ENCODE assay signal across 23 mouse cellular contexts in the genomic region with DNA sequence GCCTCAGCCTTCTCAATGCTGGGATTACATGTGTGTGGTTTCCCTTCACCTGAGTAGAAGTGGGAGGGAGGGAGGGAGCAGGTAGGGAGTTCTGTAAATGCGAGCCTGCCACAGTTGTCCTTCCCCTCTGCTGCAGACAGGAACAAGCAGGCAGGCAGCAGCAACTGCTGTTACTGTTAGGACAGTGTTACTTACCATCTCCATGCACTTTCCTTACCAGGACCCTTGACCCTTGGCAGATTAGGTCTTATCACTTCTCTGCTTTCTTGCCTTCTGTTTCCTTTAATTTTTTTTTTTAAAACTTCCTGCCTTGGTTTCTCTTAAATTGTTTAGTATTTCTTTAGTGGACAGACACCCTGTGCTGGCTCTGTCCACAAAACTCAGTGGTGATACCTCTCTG. TPM values are rescaled to one million over a fixed set of nuclear protein-coding genes. Genes with fewer than 3 reads are reported as not detected.
A peak's percentile ranks its signal among the peaks of the same experiment; 100 is the strongest.
DNase-seq lines count a peak whose midpoint lies in the region; ATAC-seq and TF ChIP-seq lines count a peak whose summit lies in the region.
"Had no signal": no experiment of that assay in that cellular context is flagged by ENCODE, and none has a peak within 500 bp of the region (broad histone marks: within the 10 kb centered on the region; RNA-seq: fewer than 3 reads in every experiment).

No protein-coding gene starts in this region.

- peak overlapping the region; percentile 51 for H3K27ac ChIP-seq in forebrain, embryonic 10.5 days
- H3K27ac ChIP-seq in forebrain, postnatal 0 days (ENCODE audit: low read depth, low read length): no peak overlapping the region
- peak overlapping the region; percentile 97 for H3K27ac ChIP-seq in liver, embryonic 12.5 days
- H3K27ac ChIP-seq: forebrain, embryonic 15.5 days; hindbrain, postnatal 0 days; limb, embryonic 15.5 days had no signal

- H3K4me1 ChIP-seq in forebrain, embryonic 10.5 days: peaks cover 13% of the 10 kb centered on the region; the same call in 1 of the 2 replicates
- H3K4me1 ChIP-seq in forebrain, postnatal 0 days (ENCODE audit: insufficient read depth): no peaks in the 10 kb centered on the region
- peaks cover 85% of the 10 kb centered on the region for H3K4me1 ChIP-seq in megakaryocyte, embryonic 14.5 days
- peaks cover 78% of the 10 kb centered on the region for H3K4me1 ChIP-seq in liver, embryonic 12.5 days
- H3K4me1 ChIP-seq: forebrain, embryonic 15.5 days; limb, embryonic 15.5 days had no signal

- no peak for TF ChIP-seq CTCF in forebrain, postnatal 0 days (IDR thresholded peaks at IDR 0.05; ENCODE audit: low read depth)

- no peak overlapping the region for H3K4me2 ChIP-seq in forebrain, postnatal 0 days (ENCODE audit: low read depth)
- peak overlapping the region; percentile 71 for H3K4me2 ChIP-seq in liver, embryonic 12.5 days
- H3K4me2 ChIP-seq: forebrain, embryonic 15.5 days; limb, embryonic 15.5 days had no signal

- 48% methylated on average over 1 of the region's 1 CpGs for WGBS in forebrain, embryonic 10.5 days
- WGBS in forebrain, postnatal 0 days: 80% methylated on average over 1 of the region's 1 CpGs
- WGBS in liver, embryonic 12.5 days (ENCODE audit: insufficient replicate concordance): 25% methylated on average over 1 of the region's 1 CpGs

- ATAC-seq in forebrain, postnatal 0 days: no peak
- ATAC-seq in megakaryocyte, adult 5-6 weeks (ENCODE audit: poor library complexity, severe bottlenecking): no peak
- peak; percentile 42; the same call in 1 of the 2 replicates for ATAC-seq in liver, embryonic 12.5 days
- ATAC-seq: CD4-positive, CD25-positive, alpha-beta regulatory T cell, adult 4 months; forebrain, embryonic 15.5 days; hindbrain, postnatal 0 days had no signal

- DNase-seq in forebrain, embryonic 10.5 days (ENCODE audit: extremely low spot score, low spot score): no peak
- no peak for DNase-seq in forebrain, postnatal 0 days
- DNase-seq in kidney, postnatal 4 days: no peak
- DNase-seq in lung, adult 18-20 months: no peak
- DNase-seq in adrenal gland, adult (ENCODE audit: inconsistent age in 2 of 2, low spot score in 1 of 2): no peak
- DNase-seq: cerebellum, adult 9-10 months; gastrocnemius, postnatal 25 days; heart, postnatal 4 days; kidney, adult 11 months; thymus, postnatal 14 days had no signal

- no peak overlapping the region for H3K9ac ChIP-seq in forebrain, postnatal 0 days
- peak overlapping the region; percentile 70 for H3K9ac ChIP-seq in liver, embryonic 12.5 days
- H3K9ac ChIP-seq: forebrain, embryonic 15.5 days; limb, embryonic 15.5 days had no signal

- no peaks in the 10 kb centered on the region for H3K36me3 ChIP-seq in forebrain, embryonic 10.5 days (replicated peaks)
- H3K36me3 ChIP-seq in forebrain, postnatal 0 days (ENCODE audit: insufficient read depth): no peaks in the 10 kb centered on the region
- peaks cover 6% of the 10 kb centered on the region for H3K36me3 ChIP-seq in megakaryocyte, embryonic 14.5 days (replicated peaks; ENCODE audit: low read length)
- H3K36me3 ChIP-seq in liver, embryonic 12.5 days: no peaks in the 10 kb centered on the region
- H3K36me3 ChIP-seq: forebrain, embryonic 15.5 days; limb, embryonic 15.5 days had no signal

- no peaks in the 10 kb centered on the region for H3K27me3 ChIP-seq in forebrain, embryonic 10.5 days (ENCODE audit: poor library complexity, severe bottlenecking)
- no peaks in the 10 kb centered on the region for H3K27me3 ChIP-seq in forebrain, postnatal 0 days (ENCODE audit: insufficient read depth, low read length)
- H3K27me3 ChIP-seq in megakaryocyte, embryonic 14.5 days (replicated peaks): no peaks in the 10 kb centered on the region
- H3K27me3 ChIP-seq in liver, embryonic 12.5 days (replicated peaks): no peaks in the 10 kb centered on the region
- H3K27me3 ChIP-seq: forebrain, embryonic 15.5 days; limb, embryonic 15.5 days had no signal

- H3K4me3 ChIP-seq in forebrain, embryonic 10.5 days: no peak overlapping the region
- no peak overlapping the region for H3K4me3 ChIP-seq in forebrain, postnatal 0 days (ENCODE audit: low read depth, low read length)
- peak overlapping the region; percentile 86 for H3K4me3 ChIP-seq in megakaryocyte, embryonic 14.5 days (replicated peaks)
- H3K4me3 ChIP-seq in liver, embryonic 12.5 days: peak overlapping the region; percentile 43
- H3K4me3 ChIP-seq: forebrain, embryonic 15.5 days; limb, embryonic 15.5 days had no signal

- no peaks in the 10 kb centered on the region for H3K9me3 ChIP-seq in forebrain, embryonic 10.5 days
- H3K9me3 ChIP-seq in forebrain, postnatal 0 days (ENCODE audit: low read length): no peaks in the 10 kb centered on the region
- H3K9me3 ChIP-seq in megakaryocyte, embryonic 14.5 days: no peaks in the 10 kb centered on the region
- H3K9me3 ChIP-seq in liver, embryonic 12.5 days (replicated peaks): no peaks in the 10 kb centered on the region
- H3K9me3 ChIP-seq: forebrain, embryonic 15.5 days; limb, embryonic 15.5 days had no signal

RNA-seq across cellular contexts. Expression of a gene that starts 12.1 kb away (rescaled TPM):
- 890 and 940 TPM in 2 replicates for polyA plus RNA-seq in forebrain, embryonic 10.5 days (2016; fragmentation: Nextera tagmentation; extraction: Ambion mirVana)
- 236 TPM in 2 replicates for total RNA-seq in forebrain, postnatal 0 days (2014; rRNA removed)
- 216 and 225 TPM in 2 replicates for polyA plus RNA-seq in forebrain, postnatal 0 days (2015; fragmentation: Nextera tagmentation; extraction: Ambion mirVana)
- 36.3 and 112 TPM in 2 replicates for polyA plus RNA-seq in megakaryocyte, embryonic 14.5 days (2012; ENCODE audit: insufficient read depth, low replicate concordance)
- 648 and 668 TPM in 2 replicates for total RNA-seq in megakaryocyte, adult 5-6 weeks (2015)
- total RNA-seq in megakaryocyte, adult 5-6 weeks (2017): 1,188 and 1,238 TPM in 2 replicates
- polyA plus RNA-seq in liver, embryonic 12.5 days (2016; fragmentation: Nextera tagmentation; extraction: Ambion mirVana): 702 and 711 TPM in 2 replicates

RNA-seq across cellular contexts. Expression of a gene that starts 26.1 kb away (rescaled TPM):
- polyA plus RNA-seq in forebrain, embryonic 10.5 days (2016; fragmentation: Nextera tagmentation; extraction: Ambion mirVana): 13.6 and 14.8 TPM in 2 replicates
- total RNA-seq in forebrain, postnatal 0 days (2014; rRNA removed): 24.2 and 24.8 TPM in 2 replicates
- polyA plus RNA-seq in forebrain, postnatal 0 days (2015; fragmentation: Nextera tagmentation; extraction: Ambion mirVana): 16.2 and 16.5 TPM in 2 replicates
- 1.3 TPM in 1 of 2 replicates, not detected in the other for polyA plus RNA-seq in megakaryocyte, embryonic 14.5 days (2012; ENCODE audit: insufficient read depth, low replicate concordance)
- total RNA-seq in megakaryocyte, adult 5-6 weeks (2015): 0.40 and 0.43 TPM in 2 replicates
- not detected in 2 replicates for total RNA-seq in megakaryocyte, adult 5-6 weeks (2017)
- 4.7 and 5.6 TPM in 2 replicates for polyA plus RNA-seq in liver, embryonic 12.5 days (2016; fragmentation: Nextera tagmentation; extraction: Ambion mirVana)

RNA-seq across cellular contexts. Expression of a gene that starts 47.1 kb away (rescaled TPM):
- 91.1 and 97.4 TPM in 2 replicates for polyA plus RNA-seq in forebrain, embryonic 10.5 days (2016; fragmentation: Nextera tagmentation; extraction: Ambion mirVana)
- total RNA-seq in forebrain, postnatal 0 days (2014; rRNA removed): 120 and 129 TPM in 2 replicates
- polyA plus RNA-seq in forebrain, postnatal 0 days (2015; fragmentation: Nextera tagmentation; extraction: Ambion mirVana): 145 and 152 TPM in 2 replicates
- 3.1 and 9.3 TPM in 2 replicates for polyA plus RNA-seq in megakaryocyte, embryonic 14.5 days (2012; ENCODE audit: insufficient read depth, low replicate concordance)
- 15.5 and 17.3 TPM in 2 replicates for total RNA-seq in megakaryocyte, adult 5-6 weeks (2015)
- 13.4 and 14.1 TPM in 2 replicates for total RNA-seq in megakaryocyte, adult 5-6 weeks (2017)
- 40.4 and 48.6 TPM in 2 replicates for polyA plus RNA-seq in liver, embryonic 12.5 days (2016; fragmentation: Nextera tagmentation; extraction: Ambion mirVana)

RNA-seq across cellular contexts. Expression of a gene that starts 49.5 kb away (rescaled TPM):
- polyA plus RNA-seq in forebrain, embryonic 10.5 days (2016; fragmentation: Nextera tagmentation; extraction: Ambion mirVana): 2.0 and 2.5 TPM in 2 replicates
- not detected in 2 replicates for total RNA-seq in forebrain, postnatal 0 days (2014; rRNA removed)
- 0.33 and 0.47 TPM in 2 replicates for polyA plus RNA-seq in forebrain, postnatal 0 days (2015; fragmentation: Nextera tagmentation; extraction: Ambion mirVana)
- not detected in 2 replicates for polyA plus RNA-seq in megakaryocyte, embryonic 14.5 days (2012; ENCODE audit: insufficient read depth, low replicate concordance)
- not detected in 2 replicates for total RNA-seq in megakaryocyte, adult 5-6 weeks (2015)
- not detected in 2 replicates for total RNA-seq in megakaryocyte, adult 5-6 weeks (2017)
- polyA plus RNA-seq in liver, embryonic 12.5 days (2016; fragmentation: Nextera tagmentation; extraction: Ambion mirVana): 0.72 and 0.73 TPM in 2 replicates
- total RNA-seq: adrenal gland, adult 18-20 months; common myeloid progenitor, adult 5-6 weeks; gastrocnemius, postnatal 25 days; heart, adult 8-10 months; heart, postnatal 4 days; hindbrain, postnatal 0 days; layer of hippocampus, postnatal 25 days; left cerebral cortex, postnatal 25 days had no signal
- polyA plus RNA-seq: testis, adult 2 months had no signal

Comparison
In these comparisons a context has a peak if more than half of its experiments do, and no peak if none do; other contexts are left out.
1. H3K4me3 ChIP-seq: peak in megakaryocyte, embryonic 14.5 days (single experiment) and liver, embryonic 12.5 days (single experiment); none in forebrain, embryonic 10.5 days (single experiment) and forebrain, postnatal 0 days (single experiment).